Mouse (Mus musculus): ENCODE data around the gene Sycp2.
"Not testable (repeated sequence)": the region's sequence is repeated elsewhere in the genome, so short reads cannot be mapped to it uniquely, and the experiment has no call there.

Sycp2 gene

GRCm38 (mm10) chr2:178413481-178414260 is 6.2 kb upstream of the Sycp2 start:
- DNase-seq: peak; percentile 53 to 56

DNA sequence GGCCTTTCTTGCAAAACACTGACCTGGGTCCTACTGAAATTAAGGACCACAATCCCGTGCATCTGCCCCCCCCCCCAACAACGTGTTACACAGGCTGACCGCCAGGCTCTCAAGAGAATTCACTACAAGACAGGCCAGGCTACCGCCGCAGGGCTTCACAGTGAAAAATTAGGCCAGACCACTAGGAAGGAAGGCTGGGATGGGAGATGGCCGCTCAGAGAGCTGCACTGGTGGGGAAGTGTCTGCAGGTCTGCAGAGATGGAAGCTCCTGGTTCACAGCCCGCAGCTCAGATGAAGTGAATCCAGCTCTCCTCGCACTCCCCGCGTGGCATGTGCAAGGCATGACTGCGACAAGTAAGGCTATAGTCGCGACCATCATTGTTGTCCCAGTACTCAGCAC is 5.6 kb upstream of the Sycp2 start:
- peak in 1 of 2 experiments; percentile 14 for DNase-seq

GRCm38 (mm10) chr2:178412598-178412997 is 5.1 kb upstream of the Sycp2 start:
- no peak for DNase-seq

GRCm38 (mm10) chr2:178410286-178410685 is 2.8 kb upstream of the Sycp2 start:
- DNase-seq: no peak

DNA sequence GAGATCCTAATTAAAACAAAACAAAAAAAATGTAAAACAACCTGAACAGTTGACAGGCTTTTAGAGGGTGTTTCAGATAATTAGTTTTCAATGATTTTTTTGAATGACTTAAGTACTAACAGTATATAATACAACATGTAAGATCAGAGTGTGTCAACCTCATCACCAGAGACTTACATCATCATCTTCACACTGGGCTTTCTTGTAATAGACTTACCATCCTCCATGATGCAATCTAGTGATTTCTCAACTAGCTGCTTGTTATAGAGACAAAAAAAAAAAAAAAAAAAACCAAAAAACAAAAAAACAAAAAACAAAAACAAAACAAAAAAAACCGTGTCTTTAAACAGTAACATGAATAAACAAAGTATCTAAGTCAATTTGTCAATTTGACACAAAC is 1.5 kb upstream of the Sycp2 start:
- DNase-seq: no peak

DNA sequence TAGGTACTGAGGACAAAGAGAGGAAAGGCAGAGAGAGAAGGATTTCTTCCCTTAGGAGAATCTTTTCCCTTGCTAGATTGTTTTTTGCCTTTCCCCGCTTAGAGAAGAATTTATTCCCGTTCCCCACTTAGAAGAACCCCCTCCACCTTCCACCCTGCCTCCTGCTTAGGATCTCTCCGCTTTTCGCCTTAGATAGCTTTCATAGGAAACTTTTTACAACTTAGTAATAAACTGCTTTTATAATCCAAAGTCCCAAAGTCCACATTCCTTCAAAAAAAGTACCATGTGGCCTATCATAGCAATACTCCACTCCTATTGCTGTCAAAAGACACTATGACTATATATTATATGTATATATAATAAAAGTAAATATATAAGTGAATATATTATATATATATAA is 64.9 kb downstream of the Sycp2 start:
- DNase-seq: no peak

DNA sequence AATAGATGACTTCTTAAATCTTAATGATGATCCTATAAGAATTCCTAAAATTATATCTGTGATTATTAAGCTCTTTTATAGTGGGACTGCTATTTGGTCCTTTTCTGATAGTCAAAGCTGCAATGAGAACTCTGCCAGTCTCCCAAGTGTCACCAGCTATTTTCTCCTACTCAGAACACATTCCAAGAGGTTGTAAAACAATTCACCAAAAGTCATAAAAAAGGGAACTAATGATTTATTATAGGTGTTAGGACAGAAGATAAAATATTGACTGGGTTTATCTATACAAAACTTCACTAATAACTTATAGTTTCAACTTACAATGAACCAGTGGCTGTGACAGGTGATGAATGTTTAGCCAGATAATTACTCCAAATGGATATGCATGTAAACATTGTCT is 65.4 kb downstream of the Sycp2 start:
- DNase-seq: not testable (repeated sequence)

DNA sequence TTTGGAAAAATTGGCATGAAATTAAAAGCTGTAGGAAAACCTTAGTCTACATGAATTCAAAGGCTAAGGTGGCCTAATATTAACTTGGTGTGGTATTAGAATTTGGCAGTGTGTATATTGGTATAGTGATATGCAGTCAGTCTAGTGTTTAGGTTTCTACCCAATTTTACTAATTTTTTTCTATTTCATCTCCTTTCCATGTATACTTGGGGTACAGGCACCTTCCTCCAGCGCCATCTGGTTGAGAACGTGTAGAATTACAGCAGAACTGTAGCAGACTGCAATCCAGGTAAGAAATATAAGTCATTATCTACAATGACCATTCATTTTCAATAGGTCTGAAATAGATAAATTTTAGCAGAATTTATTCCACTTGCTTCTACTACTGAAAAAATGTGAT is 68.4 kb downstream of the Sycp2 start:
- DNase-seq: peak in 1 of 2 experiments; percentile 43

GRCm38 (mm10) chr2:178337878-178338277 is 69.6 kb downstream of the Sycp2 start:
- no peak for DNase-seq

DNA sequence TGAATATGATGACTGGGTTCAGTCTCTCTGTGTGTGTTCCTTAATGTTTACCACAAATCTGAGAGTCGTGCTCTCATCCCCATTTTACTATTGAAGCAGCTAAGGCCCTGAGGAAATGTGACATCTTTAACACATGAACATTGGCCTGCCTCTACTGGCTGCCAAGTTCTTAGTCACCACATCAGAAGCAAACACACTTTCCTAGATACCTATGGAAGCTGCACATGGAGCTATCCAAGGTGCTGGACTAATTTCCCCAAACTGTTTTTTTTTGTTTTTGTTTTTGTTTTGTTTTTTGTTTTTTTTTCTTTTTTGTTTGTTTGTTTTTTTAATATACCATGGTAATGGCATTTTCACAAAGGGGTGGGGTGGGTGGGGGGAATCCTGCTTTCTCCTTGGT is 77.5 kb downstream of the Sycp2 start:
- no peak for DNase-seq

- peak; percentile 21 to 44 for DNase-seq
Measured at GRCm38 (mm10) chr2:178329551-178329950, 77.9 kb downstream of the Sycp2 start.

GRCm38 (mm10) chr2:178327466-178328040 is 79.9 kb downstream of the Sycp2 start:
- peak; percentile 80 to 86 for DNase-seq

DNA sequence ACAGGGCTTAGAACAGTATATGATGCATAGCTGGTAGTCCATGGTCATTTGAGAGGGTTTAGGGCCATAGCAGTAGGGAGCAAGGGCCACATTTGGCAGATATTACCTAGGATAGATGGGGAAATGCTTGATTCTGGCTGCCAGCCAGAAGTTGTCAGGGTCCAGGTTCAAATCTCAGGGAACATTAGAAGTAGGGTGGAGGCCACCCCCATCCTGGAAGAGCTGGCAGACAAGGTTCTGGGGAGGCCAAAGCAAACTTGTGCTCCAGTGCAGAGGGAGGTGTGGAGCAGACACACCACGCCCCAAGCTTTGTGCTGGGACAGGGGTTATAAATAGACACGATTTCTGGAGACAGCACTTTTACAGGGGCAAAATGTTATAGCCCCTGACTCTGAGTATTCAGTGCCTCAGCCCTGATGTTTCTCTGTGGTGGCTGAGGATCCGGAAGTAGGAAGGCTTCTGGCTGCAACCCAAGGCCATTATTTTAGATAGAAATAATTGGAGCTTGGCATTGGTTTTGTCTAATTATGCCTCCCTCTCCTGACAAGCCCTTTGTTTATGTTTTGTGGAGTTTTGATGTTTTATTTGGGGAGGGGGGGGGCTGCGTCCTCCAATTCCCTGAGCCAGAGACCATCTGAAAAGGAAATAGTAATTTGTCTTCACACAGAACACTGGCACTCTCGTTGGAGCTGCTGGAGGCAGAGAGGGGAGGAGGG is 80.6 kb downstream of the Sycp2 start:
- peak in 1 of 2 experiments; percentile 11 for DNase-seq

GRCm38 (mm10) chr2:178326067-178326466 is 81.4 kb downstream of the Sycp2 start:
- DNase-seq: peak in 1 of 2 experiments; percentile 4

DNA sequence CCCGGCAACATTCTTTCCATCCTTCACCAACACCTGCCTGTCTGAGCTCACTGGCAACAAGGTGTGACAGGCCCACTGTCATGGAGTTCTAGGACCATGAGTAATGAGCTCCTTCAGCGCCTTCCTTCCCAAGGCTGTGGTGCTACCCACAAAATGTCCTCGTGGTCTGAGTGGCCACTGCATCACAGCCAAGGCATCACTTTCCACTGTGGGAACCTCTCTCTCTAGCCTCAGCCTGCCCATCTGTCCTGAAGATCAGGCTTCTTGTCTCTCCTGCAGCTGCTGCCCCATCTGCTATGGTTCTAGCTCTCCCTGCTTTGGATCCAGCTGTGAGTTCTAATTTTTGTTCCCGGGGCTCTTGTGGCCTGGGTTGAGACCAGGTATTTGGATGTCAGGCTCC is 82.7 kb downstream of the Sycp2 start:
- DNase-seq: peak in 1 of 2 experiments; percentile 2

GRCm38 (mm10) chr2:178324410-178324809 is 83.1 kb downstream of the Sycp2 start:
- peak in 1 of 2 experiments; percentile 9 for DNase-seq

DNA sequence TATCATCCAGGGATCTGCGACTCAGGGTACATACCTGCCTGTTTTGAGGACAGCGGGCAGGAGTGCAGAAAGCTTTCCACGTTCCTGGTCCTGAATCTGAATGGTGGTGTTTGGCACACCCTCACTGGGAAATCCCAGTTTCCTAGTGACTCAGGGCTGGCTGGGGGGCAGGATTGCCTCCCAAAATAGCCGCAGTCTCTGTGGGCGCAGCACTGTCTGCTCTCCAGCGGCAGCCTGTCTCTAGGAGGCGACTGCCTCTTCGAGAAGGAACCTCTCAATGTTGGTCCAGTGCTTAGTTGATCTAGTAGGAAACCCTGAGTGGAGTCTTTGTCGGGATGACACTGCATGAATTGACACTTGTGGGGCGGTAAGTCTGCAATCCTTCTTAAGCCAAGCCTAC is 86.2 kb downstream of the Sycp2 start:
- DNase-seq: peak; percentile 23 to 35

DNA sequence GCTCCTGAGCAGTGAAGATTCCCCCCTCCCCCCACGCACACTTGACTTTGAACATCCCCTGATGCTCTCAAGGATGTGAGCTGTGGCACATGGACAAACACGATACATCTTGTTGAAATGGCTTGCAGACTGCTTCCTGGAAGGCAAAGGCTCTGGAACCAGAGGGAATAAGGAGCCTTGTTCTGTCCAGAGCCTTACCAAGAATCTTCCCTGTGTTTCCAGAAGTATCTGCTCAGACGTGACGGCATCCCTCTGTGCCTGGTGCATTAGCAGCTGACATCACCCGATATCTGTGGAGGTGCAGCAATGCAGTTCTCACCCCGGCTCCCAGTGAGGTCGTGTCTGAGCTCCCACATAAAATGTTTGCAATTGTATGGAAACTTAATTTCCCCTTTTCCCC is 87.7 kb downstream of the Sycp2 start:
- no peak for DNase-seq

DNA sequence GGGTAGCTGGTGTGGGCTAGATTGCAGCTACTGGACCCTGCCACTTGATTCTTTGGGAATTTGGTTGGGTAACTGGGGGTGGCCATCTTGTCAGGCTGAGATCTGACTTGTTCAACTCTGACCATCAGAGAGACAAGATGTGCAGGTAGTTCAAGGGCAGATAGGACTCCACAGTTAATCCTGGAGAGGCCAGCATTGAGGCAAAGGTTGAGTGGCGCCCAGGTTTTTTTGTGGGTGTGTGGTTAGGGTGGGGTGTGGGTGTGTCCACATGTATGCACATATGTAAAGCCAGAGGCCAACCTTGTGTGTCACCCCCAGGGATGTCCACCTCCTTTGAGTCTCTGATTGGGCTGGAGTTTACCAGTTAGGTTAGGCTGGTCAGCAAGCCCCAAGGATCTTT is 91.2 kb downstream of the Sycp2 start:
- DNase-seq: no peak

DNA sequence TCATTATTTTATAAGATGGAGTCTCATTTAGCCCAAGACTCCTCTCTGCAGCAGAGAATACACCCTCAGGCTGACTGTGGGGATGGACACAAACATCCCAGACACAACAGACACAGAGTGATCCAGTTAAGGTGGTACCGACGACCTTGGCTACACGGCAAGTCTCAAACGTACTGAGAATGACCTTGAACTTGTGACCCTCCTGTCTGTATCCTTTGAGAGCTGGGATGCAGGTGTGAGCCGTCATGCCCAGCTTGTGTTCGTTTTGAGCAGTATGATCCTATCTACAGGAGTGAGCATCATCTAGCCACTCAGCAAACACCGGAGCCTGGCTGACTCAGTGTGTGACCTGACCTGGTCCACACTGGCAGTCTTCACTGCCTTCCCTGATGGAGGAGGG is 93.9 kb downstream of the Sycp2 start:
- DNase-seq: no peak

GRCm38 (mm10) chr2:178304669-178305068 is 102.8 kb downstream of the Sycp2 start:
- DNase-seq: no peak

- DNase-seq: no peak
Measured at GRCm38 (mm10) chr2:178304188-178304529, 103.3 kb downstream of the Sycp2 start.

DNA sequence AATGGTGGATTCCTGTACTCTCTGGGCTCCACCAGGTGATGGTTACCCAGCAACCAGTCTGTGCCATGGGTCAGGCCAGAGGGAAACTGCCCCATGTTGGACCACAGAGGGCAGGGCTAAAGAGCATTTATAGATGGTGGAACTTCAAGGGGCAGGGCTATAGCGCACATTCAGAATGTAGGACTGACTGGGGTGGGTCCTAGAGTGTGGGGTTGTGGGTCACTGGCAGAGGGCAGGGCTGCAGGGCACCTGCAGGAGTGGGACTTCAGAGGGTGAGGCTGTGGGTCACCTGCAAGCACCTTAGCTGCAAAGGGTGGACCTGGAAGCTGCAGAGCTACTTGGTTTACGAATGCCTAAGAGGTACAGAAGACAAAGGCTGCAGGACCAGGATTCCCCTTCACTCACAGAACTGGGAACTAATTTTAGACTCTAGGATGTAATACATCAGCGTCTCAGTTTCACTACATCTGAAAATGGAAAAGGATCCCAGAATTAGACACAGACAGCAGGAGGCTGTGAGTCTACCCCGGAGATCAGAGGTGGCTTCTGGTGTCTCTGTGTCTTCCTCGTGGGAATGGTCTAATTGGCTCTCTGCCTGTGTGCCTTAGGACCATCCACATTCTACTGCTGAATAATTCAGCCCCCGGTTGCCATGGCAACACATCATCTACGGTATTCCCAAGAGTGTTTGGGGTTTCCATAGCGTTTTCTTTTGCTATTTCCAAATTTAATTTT is 103.9 kb downstream of the Sycp2 start:
- no peak for DNase-seq
